Mouse (Mus musculus) CD8-positive naive resting alpha-beta T cell, adult 2 months (primary cell): ENCODE data around the gene Dok5.

Experiments used
- DNase-seq, 2 experiments: peaks; one replicate each; pipeline ENCODE4 v3.0.0; 2022; ENCODE audit warnings: low read depth in 2 of 2, low spot score in 2 of 2

Gene Dok5

GRCm38 (mm10) chr2:170731632-170732561 lies at the start of gene Dok5:
Dok5 (plus strand) TSS chr2:170731807.
- DNase-seq, result no peak

DNA sequence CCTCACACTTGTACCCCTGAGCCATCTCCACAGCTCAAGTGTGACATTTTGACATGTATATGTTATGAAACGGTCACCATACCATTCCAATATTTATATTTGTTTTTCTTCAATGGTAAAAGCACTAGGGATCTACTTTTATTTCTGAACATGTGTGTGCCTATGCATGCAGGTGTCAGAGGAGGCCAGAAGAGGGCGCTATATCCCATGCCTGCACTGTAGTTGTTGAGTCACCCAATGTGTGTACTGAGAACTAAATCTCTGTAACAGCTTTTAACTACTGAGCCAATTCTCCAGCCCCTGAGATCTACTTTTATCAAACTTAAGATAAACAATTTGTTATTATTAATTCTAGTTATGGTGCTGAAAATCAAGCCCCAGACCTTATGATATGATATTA lies 48.2 kb upstream of the Dok5 start:
- no peak for DNase-seq

GRCm38 (mm10) chr2:170695071-170695936 lies 36.3 kb upstream of the Dok5 start:
- no peak for DNase-seq

GRCm38 (mm10) chr2:170695937-170696510 lies 35.6 kb upstream of the Dok5 start:
- DNase-seq, result no peak

- no peak for DNase-seq
These were observed 31.1 kb upstream of the Dok5 start for GRCm38 (mm10) chr2:170700471-170700870.

DNA sequence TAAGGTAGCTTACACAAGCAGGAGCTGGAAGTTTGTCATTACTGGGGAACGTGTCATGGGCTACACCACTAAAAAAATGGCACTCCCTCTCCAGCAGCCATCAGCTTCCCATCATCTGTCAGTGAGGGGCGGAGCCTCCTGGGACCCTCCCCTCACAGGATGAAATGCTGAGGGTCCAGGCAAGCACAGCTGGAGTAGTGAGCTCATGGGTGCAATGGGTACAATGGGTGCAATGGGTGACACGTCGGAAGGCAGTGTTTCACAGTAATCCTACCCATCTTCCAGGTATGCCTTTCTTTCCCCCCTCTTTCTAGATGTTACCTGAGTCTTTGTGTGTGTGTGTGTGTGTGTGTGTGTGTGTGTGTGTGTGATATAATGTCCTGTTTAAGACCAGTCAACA lies 25.1 kb upstream of the Dok5 start:
- DNase-seq, result no peak

GRCm38 (mm10) chr2:170707672-170708071 lies 23.9 kb upstream of the Dok5 start:
- no peak for DNase-seq

DNA sequence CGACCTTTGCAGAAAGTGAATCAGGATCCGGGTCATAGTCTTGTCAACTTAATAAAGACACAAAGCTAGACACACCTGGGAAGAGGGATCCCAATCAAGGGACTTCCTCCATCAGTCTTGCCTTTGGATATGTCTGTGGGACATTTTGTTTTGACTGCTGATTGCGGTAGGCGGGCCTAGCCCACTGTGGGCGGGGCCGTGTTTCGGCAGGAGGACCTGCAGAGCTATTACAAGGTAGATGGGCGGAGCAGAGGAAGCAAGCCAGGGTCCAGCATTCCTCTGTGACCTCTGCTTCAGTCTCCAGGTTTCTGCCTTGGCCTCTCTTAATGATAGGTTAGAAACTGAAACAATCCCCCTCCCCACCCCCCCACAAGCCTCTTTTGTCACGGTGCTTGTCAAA lies 22.7 kb upstream of the Dok5 start:
- no peak for DNase-seq

- no peak for DNase-seq
These were observed 18.8 kb upstream of the Dok5 start for GRCm38 (mm10) chr2:170712658-170713285.

GRCm38 (mm10) chr2:170720386-170720785 lies 11.2 kb upstream of the Dok5 start:
- no peak for DNase-seq

DNA sequence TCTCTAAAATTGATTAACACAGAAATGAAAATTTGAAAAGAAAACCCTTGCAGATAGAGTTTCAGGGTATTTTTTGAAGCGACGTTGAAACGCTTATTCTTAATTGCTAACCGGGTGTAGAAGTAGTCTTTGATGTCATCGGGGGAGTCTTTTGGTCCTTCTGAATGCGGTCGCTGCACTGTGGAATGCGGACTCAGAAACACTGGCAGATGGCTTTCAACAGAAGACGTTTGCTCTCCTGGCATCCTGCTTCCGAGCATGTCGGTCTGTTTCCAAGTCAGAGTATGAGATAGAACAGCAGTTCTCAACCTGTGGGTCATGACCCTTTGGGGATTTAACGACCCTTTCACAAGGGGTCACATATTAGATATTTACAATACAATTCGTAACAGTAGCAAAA lies 7.5 kb upstream of the Dok5 start:
- DNase-seq, result no peak

- no peak for DNase-seq
These were observed 6.9 kb upstream of the Dok5 start for GRCm38 (mm10) chr2:170724716-170725115.

DNA sequence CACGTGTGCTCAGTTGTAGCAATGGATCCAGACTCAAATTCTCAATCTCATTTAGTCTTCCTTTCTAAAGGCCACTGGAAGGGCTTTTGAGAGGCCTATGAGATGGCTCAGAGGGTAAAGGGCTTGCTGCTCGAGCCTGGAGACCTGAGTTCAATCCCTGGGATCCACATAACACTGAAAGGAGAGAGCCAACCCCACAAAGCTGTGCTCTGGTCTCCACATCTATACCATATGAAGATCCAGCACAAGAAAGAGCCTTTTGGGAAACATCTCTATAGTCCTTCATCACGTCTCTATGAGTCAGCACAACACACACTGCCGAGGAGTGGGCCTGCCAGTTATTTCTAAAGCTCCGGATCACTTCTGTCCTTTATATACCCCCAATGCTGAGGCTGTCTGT lies 5.8 kb upstream of the Dok5 start:
- DNase-seq, result no peak

- no peak for DNase-seq
These were observed 4.5 kb upstream of the Dok5 start for GRCm38 (mm10) chr2:170726996-170727710.

DNA sequence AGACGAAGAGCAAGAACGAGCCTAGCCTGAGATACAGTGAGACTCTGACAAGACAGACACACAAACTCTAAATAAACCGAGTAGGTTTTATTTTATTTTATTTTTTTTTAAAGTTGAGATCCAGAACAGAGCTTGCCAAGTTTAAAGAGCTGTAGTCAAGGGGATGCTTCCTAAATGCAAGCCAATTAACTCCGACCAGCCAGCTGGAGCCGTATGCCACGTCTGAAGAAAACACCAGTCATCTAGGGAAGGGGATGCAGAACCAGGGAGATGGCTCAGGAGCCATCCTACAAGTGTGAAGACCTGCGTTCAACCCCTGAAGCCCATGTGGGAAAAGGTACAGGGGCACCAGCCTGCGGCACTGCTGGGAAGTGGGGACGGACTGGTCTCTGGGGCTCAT lies 2.7 kb upstream of the Dok5 start:
- no peak for DNase-seq

- DNase-seq, result no peak
These were observed 1.9 kb upstream of the Dok5 start for GRCm38 (mm10) chr2:170729661-170730060.

GRCm38 (mm10) chr2:170730136-170730535 lies 1.5 kb upstream of the Dok5 start:
- DNase-seq, result no peak

GRCm38 (mm10) chr2:170730781-170731180 lies 826 bp upstream of the Dok5 start:
- no peak for DNase-seq

DNA sequence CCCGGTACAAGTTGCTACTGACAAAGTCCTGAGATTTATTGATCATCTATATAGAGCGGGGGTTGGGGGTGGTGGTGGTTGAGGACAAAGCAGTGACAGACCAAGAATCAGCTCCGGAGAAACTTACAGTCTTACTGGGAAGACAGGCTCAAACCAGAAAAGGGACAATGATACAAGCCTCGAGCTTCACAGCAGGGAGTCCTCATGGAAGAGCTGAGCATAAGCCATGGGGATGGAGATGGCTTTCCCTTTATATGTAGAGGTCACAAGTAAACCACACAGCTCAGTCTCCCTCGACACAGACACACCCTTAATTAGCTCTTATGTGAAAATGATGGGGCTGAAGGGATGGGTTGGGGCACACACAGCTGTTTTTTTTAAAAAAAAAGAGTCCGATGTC lies 402 bp upstream of the Dok5 start:
- no peak for DNase-seq

DNA sequence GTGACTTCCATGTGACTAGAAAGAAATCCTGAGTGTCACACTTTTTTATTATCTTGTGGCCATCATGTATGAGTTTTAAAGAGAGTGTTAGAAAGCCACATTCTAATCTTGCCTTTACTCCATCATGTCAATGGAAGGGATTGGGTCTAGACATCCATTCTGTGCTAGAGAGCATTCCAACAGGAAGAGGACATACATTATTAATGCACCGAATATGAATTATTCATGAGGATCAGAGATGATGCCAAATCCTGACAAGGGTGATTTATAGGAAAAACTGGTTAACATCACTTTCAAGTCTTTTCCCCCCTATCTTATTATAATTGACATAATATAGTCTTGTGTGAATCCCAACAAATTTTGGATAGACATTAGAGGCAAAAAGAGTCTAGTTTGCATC lies 2.1 kb downstream of the Dok5 start:
- no peak for DNase-seq

GRCm38 (mm10) chr2:170734446-170734845 lies 2.8 kb downstream of the Dok5 start:
- DNase-seq, result no peak
